Mouse (Mus musculus): Measurements from ENCODE around the gene Gm9747. TPM values are rescaled to one million over a fixed set of nuclear protein-coding genes. Genes with fewer than 3 reads are reported as not detected.

The Gm9747 gene
- polyA plus RNA-seq, 1 experiment = not detected

DNA sequence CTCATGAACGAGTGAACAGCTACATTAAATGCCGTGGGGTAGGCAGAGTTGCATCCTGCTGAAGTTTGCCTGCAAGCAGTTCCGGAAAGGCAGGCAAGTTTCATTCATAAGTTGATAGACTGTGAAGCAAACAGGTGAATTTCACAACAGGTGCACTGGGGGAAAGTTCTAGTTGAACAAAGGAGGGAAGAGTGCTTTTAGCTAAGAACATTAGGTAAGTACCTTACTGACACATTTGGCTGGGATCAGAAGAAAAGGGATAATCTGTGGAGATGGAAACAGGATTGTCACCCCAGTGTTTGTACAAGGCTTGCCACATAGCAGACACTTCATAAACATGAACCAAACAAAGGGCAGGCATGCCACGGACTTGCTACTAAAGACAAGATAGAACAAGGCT is 5.3 kb downstream of the Gm9747 start:
- H3K27ac ChIP-seq (ENCODE audit: control insufficient read depth, insufficient read depth, low read depth, low read length) = no peak overlapping the region
- no peak overlapping the region for H3K4me3 ChIP-seq (ENCODE audit: control insufficient read depth, low read depth, low read length)
- H3K27me3 ChIP-seq (ENCODE audit: control insufficient read depth, insufficient read depth, low read length) = no peaks in the 10 kb centered on the region
- H3K4me1 ChIP-seq (ENCODE audit: control insufficient read depth, insufficient read depth, low read length) = no peaks in the 10 kb centered on the region
- no peak for TF ChIP-seq CTCF (IDR thresholded peaks at IDR 0.05; ENCODE audit: control insufficient read depth, insufficient read depth, insufficient replicate concordance, low read depth, low read length)
- TF ChIP-seq POLR2A (IDR thresholded peaks at IDR 0.05; ENCODE audit: control insufficient read depth, low read depth, low read length) = no peak
- H3K36me3 ChIP-seq (ENCODE audit: control insufficient read depth, insufficient read depth, low read length) = no peaks in the 10 kb centered on the region

DNA sequence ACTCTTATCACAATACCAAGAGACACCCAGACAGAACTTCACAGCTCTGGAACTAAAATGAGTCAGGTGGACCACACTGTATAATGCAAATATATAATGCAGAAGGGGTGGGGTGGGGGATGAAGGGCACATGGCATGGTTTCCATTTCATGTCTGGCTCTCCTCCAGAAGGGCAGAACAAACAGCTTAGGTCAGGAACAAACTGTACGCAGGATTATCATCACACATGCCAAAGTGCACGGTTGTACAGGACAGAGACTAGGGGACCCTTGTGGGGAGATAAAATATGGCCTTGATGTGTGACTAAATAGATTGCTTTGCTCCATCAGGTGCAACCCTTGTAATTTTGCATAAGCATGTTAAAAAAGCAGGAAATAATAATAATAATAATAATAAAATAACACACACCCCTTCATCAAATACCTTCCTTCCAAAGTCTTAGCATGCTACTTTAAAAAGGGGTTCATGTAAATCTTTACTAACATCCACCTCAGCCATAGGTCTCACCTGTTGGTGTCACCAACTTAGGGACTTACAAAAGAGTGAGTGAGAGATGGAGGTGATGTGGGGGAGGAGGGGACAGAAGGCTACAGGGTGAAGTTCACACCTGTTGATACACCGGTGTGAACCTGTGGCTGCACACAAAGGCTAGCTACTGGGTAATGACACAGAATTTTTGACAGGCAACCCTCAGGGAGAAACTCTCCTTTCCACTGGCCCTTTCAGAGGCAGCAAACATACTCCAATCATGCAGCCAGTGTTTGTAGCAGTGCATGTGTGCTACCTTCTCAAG is 6.7 kb downstream of the Gm9747 start:
- Histone ChIP-seq H3K36me3 (ENCODE audit: control insufficient read depth, insufficient read depth, low read length) (no peaks in the 10 kb centered on the region), H3K4me1 (ENCODE audit: control insufficient read depth, insufficient read depth, low read length) (no peaks in the 10 kb centered on the region), H3K27ac (ENCODE audit: control insufficient read depth, insufficient read depth, low read depth, low read length) (no peak overlapping the region), H3K4me3 (ENCODE audit: control insufficient read depth, low read depth, low read length) (no peak overlapping the region), H3K27me3 (ENCODE audit: control insufficient read depth, insufficient read depth, low read length) (no peaks in the 10 kb centered on the region)
- TF ChIP-seq CTCF (IDR thresholded peaks at IDR 0.05; ENCODE audit: control insufficient read depth, insufficient read depth, insufficient replicate concordance, low read depth, low read length) (no peak), POLR2A (IDR thresholded peaks at IDR 0.05; ENCODE audit: control insufficient read depth, low read depth, low read length) (no peak)

DNA sequence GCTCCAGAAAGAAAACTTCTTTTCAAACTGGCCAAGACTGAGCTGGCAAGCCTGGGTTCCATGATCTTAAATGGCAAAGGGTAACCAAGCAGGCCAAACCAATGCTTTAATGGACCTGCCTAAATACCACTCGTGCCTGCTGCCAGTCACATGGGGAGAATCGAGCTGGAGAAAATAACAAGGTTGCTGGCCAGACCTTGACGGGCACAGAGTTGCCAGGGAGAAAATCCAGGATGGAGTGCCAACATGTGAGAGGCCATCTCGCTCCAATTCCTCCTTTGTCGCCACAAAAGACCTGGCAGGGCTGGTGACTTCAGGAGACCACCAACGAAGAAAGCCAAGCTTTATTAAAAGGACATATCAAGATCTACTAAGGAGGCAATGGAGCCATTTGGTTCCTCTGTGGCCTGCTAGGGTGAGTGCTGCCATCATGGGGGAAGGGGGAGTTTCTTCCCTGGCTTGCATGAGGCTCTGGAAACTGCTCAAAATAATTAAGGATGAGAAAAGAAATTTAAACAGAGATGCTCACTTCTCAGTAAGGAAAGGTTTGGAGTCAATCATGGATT is 10.4 kb downstream of the Gm9747 start:
- Histone ChIP-seq H3K36me3 (ENCODE audit: control insufficient read depth, insufficient read depth, low read length) (no peaks in the 10 kb centered on the region), H3K4me3 (ENCODE audit: control insufficient read depth, low read depth, low read length) (no peak overlapping the region), H3K4me1 (ENCODE audit: control insufficient read depth, insufficient read depth, low read length) (no peaks in the 10 kb centered on the region; the same call in 1 of the 2 replicates), H3K27me3 (ENCODE audit: control insufficient read depth, insufficient read depth, low read length) (no peaks in the 10 kb centered on the region), H3K27ac (ENCODE audit: control insufficient read depth, insufficient read depth, low read depth, low read length) (no peak overlapping the region)
- TF ChIP-seq CTCF (IDR thresholded peaks at IDR 0.05; ENCODE audit: control insufficient read depth, insufficient read depth, insufficient replicate concordance, low read depth, low read length) = no peak
- TF ChIP-seq POLR2A (IDR thresholded peaks at IDR 0.05; ENCODE audit: control insufficient read depth, low read depth, low read length) = no peak

DNA sequence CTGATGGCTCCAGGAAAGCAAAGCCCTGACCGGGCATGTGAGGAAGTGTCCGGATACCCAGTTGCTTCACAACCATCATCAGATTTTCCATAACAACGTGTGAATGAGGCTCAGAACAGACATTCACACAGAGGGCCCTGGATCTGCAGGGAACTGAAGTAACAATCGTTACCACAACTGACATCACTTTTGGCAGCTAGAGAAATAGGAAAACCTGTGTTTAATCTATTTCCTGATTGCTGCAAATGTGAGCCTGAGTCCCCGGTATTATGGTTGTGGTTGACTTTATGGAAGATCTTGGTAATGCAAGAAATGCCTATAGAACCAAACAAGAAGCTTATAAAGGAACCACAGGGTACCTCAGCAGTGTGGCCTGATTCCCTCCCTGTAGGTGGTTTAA is 12.1 kb downstream of the Gm9747 start:
- Histone ChIP-seq H3K27ac (ENCODE audit: control insufficient read depth, insufficient read depth, low read depth, low read length) (no peak overlapping the region), H3K4me1 (ENCODE audit: control insufficient read depth, insufficient read depth, low read length) (no peaks in the 10 kb centered on the region; the same call in 1 of the 2 replicates), H3K36me3 (ENCODE audit: control insufficient read depth, insufficient read depth, low read length) (no peaks in the 10 kb centered on the region), H3K4me3 (ENCODE audit: control insufficient read depth, low read depth, low read length) (no peak overlapping the region), H3K27me3 (ENCODE audit: control insufficient read depth, insufficient read depth, low read length) (no peaks in the 10 kb centered on the region)
- no peak for TF ChIP-seq POLR2A (IDR thresholded peaks at IDR 0.05; ENCODE audit: control insufficient read depth, low read depth, low read length)
- TF ChIP-seq CTCF (IDR thresholded peaks at IDR 0.05; ENCODE audit: control insufficient read depth, insufficient read depth, insufficient replicate concordance, low read depth, low read length) = no peak

DNA sequence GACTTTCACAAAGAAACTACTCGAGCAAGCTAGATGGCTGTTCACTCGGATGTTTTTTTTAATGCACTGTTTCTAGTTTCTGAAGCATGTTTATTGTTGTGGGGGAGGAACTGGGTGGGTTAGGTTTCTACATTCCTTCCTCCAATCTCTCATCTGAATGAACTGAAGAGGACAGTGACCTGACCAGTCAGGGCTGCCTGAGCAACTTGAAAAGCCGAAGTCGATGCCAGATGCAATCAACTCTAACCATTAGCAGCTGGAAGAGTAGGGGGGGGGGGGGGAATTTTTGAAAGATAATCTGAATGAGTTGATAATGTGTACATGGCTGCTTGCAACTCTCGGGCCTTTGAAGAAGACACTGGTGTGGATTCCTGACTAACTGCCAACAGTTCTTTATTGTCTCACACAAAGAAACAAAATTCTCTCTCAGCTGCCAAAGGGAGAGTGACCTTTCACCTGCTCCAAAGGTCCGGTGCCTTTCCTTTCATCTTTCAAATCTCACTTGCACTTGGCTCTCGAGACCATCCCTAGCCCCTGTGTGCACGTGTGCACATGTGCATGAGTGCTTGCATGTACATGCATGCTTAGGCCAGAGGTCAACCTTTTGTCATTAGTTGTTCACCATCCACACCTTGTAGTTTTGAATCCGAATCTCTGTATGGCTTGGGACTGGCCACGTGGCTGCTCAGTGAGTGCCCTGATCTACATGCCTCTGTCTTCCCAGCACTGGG is 14.5 kb downstream of the Gm9747 start:
- H3K27ac ChIP-seq (ENCODE audit: control insufficient read depth, insufficient read depth, low read depth, low read length) = no peak overlapping the region
- no peaks in the 10 kb centered on the region; the same call in 1 of the 2 replicates for H3K4me1 ChIP-seq (ENCODE audit: control insufficient read depth, insufficient read depth, low read length)
- TF ChIP-seq POLR2A (IDR thresholded peaks at IDR 0.05; ENCODE audit: control insufficient read depth, low read depth, low read length) = no peak
- no peak for TF ChIP-seq CTCF (IDR thresholded peaks at IDR 0.05; ENCODE audit: control insufficient read depth, insufficient read depth, insufficient replicate concordance, low read depth, low read length)
- H3K36me3 ChIP-seq (ENCODE audit: control insufficient read depth, insufficient read depth, low read length) = no peaks in the 10 kb centered on the region
- no peaks in the 10 kb centered on the region for H3K27me3 ChIP-seq (ENCODE audit: control insufficient read depth, insufficient read depth, low read length)
- no peak overlapping the region for H3K4me3 ChIP-seq (ENCODE audit: control insufficient read depth, low read depth, low read length)

DNA sequence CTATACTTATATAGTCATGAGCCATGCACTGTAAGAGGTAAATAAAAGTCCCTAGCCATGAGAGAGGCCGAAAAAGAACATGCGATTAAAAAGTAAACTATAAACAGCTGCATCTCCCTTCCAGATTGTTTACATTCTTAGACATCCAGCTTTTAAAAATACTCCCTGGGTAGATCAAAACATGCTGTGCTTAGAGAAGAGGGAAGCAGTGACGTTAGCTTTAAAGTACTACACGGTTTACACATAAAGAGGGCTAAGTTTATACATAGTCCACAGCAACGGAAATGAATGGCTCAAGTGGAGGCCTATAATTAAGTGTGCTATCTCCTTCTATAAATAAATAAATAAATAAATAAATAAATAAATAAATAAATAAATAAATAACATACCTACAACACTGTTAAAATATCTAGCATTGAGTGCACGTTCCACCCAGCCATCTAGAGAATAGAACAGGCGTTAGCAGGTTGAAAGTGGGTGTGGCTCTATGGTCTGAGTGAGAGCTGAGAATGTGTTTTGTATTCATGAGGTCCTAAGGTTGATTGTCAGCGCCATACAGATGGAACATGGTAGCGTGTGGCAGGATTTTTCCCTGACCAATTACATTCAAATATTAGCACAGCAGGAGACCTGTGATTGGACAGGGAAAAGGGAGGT is 21.0 kb downstream of the Gm9747 start:
- H3K4me3 ChIP-seq (ENCODE audit: control insufficient read depth, low read depth, low read length) = no peak overlapping the region
- H3K27me3 ChIP-seq (ENCODE audit: control insufficient read depth, insufficient read depth, low read length) = no peaks in the 10 kb centered on the region
- TF ChIP-seq POLR2A (IDR thresholded peaks at IDR 0.05; ENCODE audit: control insufficient read depth, low read depth, low read length) = no peak
- TF ChIP-seq CTCF (IDR thresholded peaks at IDR 0.05; ENCODE audit: control insufficient read depth, insufficient read depth, insufficient replicate concordance, low read depth, low read length) = no peak
- H3K36me3 ChIP-seq (ENCODE audit: control insufficient read depth, insufficient read depth, low read length) = no peaks in the 10 kb centered on the region
- H3K4me1 ChIP-seq (ENCODE audit: control insufficient read depth, insufficient read depth, low read length) = no peaks in the 10 kb centered on the region
- H3K27ac ChIP-seq (ENCODE audit: control insufficient read depth, insufficient read depth, low read depth, low read length) = no peak overlapping the region

DNA sequence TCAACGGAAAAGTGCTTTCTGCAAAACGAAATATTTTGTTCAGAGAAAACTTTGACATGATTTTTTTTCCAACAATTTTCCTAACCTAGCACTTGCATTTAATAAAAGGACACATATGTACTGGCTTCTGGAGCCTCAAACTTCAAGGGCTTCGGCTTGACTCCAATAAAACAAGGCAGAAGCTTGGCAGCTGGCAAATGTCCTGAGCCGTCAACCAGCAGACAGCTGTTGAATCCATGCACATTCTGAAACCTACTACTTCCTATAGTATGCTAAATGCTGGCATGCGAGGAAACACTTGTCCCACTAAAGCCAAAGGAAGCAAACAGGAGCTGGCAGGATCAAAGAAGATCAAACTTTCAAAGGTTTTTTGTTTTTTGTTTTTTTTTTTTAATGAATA is 24.5 kb downstream of the Gm9747 start:
- Histone ChIP-seq H3K27ac (ENCODE audit: control insufficient read depth, insufficient read depth, low read depth, low read length) (no peak overlapping the region), H3K27me3 (ENCODE audit: control insufficient read depth, insufficient read depth, low read length) (no peaks in the 10 kb centered on the region), H3K36me3 (ENCODE audit: control insufficient read depth, insufficient read depth, low read length) (no peaks in the 10 kb centered on the region), H3K4me3 (ENCODE audit: control insufficient read depth, low read depth, low read length) (no peak overlapping the region), H3K4me1 (ENCODE audit: control insufficient read depth, insufficient read depth, low read length) (no peaks in the 10 kb centered on the region)
- TF ChIP-seq POLR2A (IDR thresholded peaks at IDR 0.05; ENCODE audit: control insufficient read depth, low read depth, low read length) = no peak
- no peak for TF ChIP-seq CTCF (IDR thresholded peaks at IDR 0.05; ENCODE audit: control insufficient read depth, insufficient read depth, insufficient replicate concordance, low read depth, low read length)

All from testis, adult 2 months (tissue).